Mouse (Mus musculus) MEL (cell line): ENCODE data around the gene Elmod3. TPM values are rescaled to one million over a fixed set of nuclear protein-coding genes. Genes with fewer than 3 reads are reported as not detected.

ENCODE experiments used
- DNase-seq: peaks from one replicate; pipeline ENCODE4 v3.0.0; 2011; ENCODE audit warnings: low read depth, low spot score
- H3K27ac ChIP-seq: 2 replicates; pipeline ENCODE4 v1.5.1; 2012; ENCODE audit warnings: low read depth, mild to moderate bottlenecking, control low read depth, low read length, moderate library complexity; ENCODE audit not compliant: control insufficient read depth
- H3K27me3 ChIP-seq, 2 experiments: fragments of 150-350 bp in 1 of 2; sonication (generic) in 1 of 2; 2 replicates each; pipeline ENCODE4 v1.6.1; 2012; ENCODE audit warnings: low read length in 2 of 2, mild to moderate bottlenecking in 2 of 2, improper control_type of control experiment in 1 of 2, moderate library complexity in 1 of 2; ENCODE audit not compliant: insufficient read depth in 2 of 2, control insufficient read depth in 1 of 2
- H3K36me3 ChIP-seq, 2 experiments: 2 replicates each; pipeline ENCODE4 v1.6.1; 2012 to 2014; ENCODE audit warnings: low read length in 2 of 2, improper control_type of control experiment in 1 of 2, inconsistent platforms in 1 of 2, mild to moderate bottlenecking in 1 of 2; ENCODE audit not compliant: insufficient read depth in 2 of 2, control insufficient read depth in 1 of 2
- H3K4me1 ChIP-seq, 2 experiments: fragments of 150-350 bp in 1 of 2; sonication (generic) in 1 of 2; 2 replicates each; pipeline ENCODE4 v1.6.1; 2012; ENCODE audit warnings: low read length in 2 of 2, improper control_type of control experiment in 1 of 2, mild to moderate bottlenecking in 1 of 2; ENCODE audit not compliant: insufficient read depth in 2 of 2, control insufficient read depth in 1 of 2
- H3K4me3 ChIP-seq, 2 experiments: fragments of 150-350 bp in 1 of 2; sonication (generic) in 1 of 2; 2 replicates each; pipeline ENCODE4 v1.5.1; 2012; ENCODE audit warnings: low read depth in 2 of 2, low read length in 2 of 2, mild to moderate bottlenecking in 2 of 2, moderate library complexity in 2 of 2, control low read depth in 1 of 2, improper control_type of control experiment in 1 of 2; ENCODE audit not compliant: control insufficient read depth in 1 of 2, insufficient read depth in 1 of 2
- H3K79me2 ChIP-seq: 2 replicates; pipeline ENCODE4 v1.6.1; 2012; ENCODE audit warnings: mild to moderate bottlenecking, low read length, moderate library complexity; ENCODE audit not compliant: control insufficient read depth, poor library complexity, insufficient read depth
- H3K9ac ChIP-seq: 2 replicates; pipeline ENCODE4 v1.6.1; 2012; ENCODE audit warnings: low read depth, mild to moderate bottlenecking, control low read depth, low read length, moderate library complexity; ENCODE audit not compliant: control insufficient read depth, poor library complexity, severe bottlenecking
- H3K9me3 ChIP-seq: fragments of 150-350 bp; sonication (generic); replicated peaks from 2 replicates; pipeline ENCODE4 v1.6.1; 2012; ENCODE audit warnings: mild to moderate bottlenecking, low read length, improper control_type of control experiment, moderate library complexity; ENCODE audit not compliant: insufficient read depth
- BHLHE40 ChIP-seq: IDR thresholded peaks from 2 replicates; pipeline ENCODE4 v1.6.1; 2012; ENCODE audit warnings: low read depth, mild to moderate bottlenecking, inconsistent platforms, low read length, improper control_type of control experiment, borderline replicate concordance
- CHD1 ChIP-seq: IDR thresholded peaks from 2 replicates; pipeline ENCODE4 v1.6.1; 2012; ENCODE audit warnings: low read depth, mild to moderate bottlenecking, inconsistent platforms, low read length, improper control_type of control experiment
- CHD2 ChIP-seq: IDR thresholded peaks from 2 replicates; pipeline ENCODE4 v1.6.1; 2011; ENCODE audit warnings: low read length, improper control_type of control experiment
- CTCF ChIP-seq, 3 experiments: IDR thresholded peaks in 2 of 3; conservative IDR thresholded peaks in 1 of 3; 2 replicates each; pipeline ENCODE4 v1.5.1; 2011 to 2012; ENCODE audit warnings: low read length in 3 of 3, low read depth in 2 of 3, mild to moderate bottlenecking in 2 of 3, improper control_type of control experiment in 1 of 3, inconsistent platforms in 1 of 3, mixed read lengths in 1 of 3, moderate library complexity in 1 of 3; ENCODE audit not compliant: control insufficient read depth in 1 of 3, insufficient read depth in 1 of 3, poor library complexity in 1 of 3, severe bottlenecking in 1 of 3
- E2F4 ChIP-seq: IDR thresholded peaks from 2 replicates; pipeline ENCODE4 v1.6.1; 2011; ENCODE audit warnings: low read depth, low read length, improper control_type of control experiment, borderline replicate concordance
- ELF1 ChIP-seq: IDR thresholded peaks from 2 replicates; pipeline ENCODE4 v1.6.1; 2014; ENCODE audit warnings: low read depth, mild to moderate bottlenecking, inconsistent platforms, low read length, improper control_type of control experiment, moderate library complexity
- EP300 ChIP-seq, 2 experiments: IDR thresholded peaks; 2 replicates each; pipeline ENCODE4 v1.6.1; 2011; ENCODE audit warnings: improper control_type of control experiment in 2 of 2, low read length in 2 of 2, low read depth in 1 of 2, mild to moderate bottlenecking in 1 of 2
- GATA1 ChIP-seq: IDR thresholded peaks from 2 replicates; pipeline ENCODE4 v1.6.1; 2011; ENCODE audit warnings: low read depth, low read length, improper control_type of control experiment
- HCFC1 ChIP-seq: IDR thresholded peaks from 2 replicates; pipeline ENCODE4 v1.6.1; 2012; ENCODE audit warnings: low read depth, mild to moderate bottlenecking, inconsistent platforms, low read length, improper control_type of control experiment, moderate library complexity
- JUND ChIP-seq: IDR thresholded peaks from 2 replicates; pipeline ENCODE4 v1.6.1; 2011; ENCODE audit warnings: low read depth, mild to moderate bottlenecking, improper control_type of control experiment, low read length
- MAX ChIP-seq: IDR thresholded peaks from 2 replicates; pipeline ENCODE4 v1.6.1; 2011; ENCODE audit warnings: low read length, improper control_type of control experiment
- MXI1 ChIP-seq: IDR thresholded peaks from 2 replicates; pipeline ENCODE4 v1.6.1; 2011; ENCODE audit warnings: mild to moderate bottlenecking, low read depth, low read length, improper control_type of control experiment
- MYC ChIP-seq: IDR thresholded peaks from 2 replicates; pipeline ENCODE4 v1.6.1; 2011; ENCODE audit warnings: low read depth, mild to moderate bottlenecking, low read length, improper control_type of control experiment, moderate library complexity
- NELFE ChIP-seq: IDR thresholded peaks from 2 replicates; pipeline ENCODE4 v1.6.1; 2011; ENCODE audit warnings: low read depth, low read length, improper control_type of control experiment
- NRF1 ChIP-seq: IDR thresholded peaks from 2 replicates; pipeline ENCODE4 v1.6.1; 2014; ENCODE audit warnings: low read depth, mild to moderate bottlenecking, inconsistent platforms, low read length, improper control_type of control experiment, moderate library complexity; ENCODE audit not compliant: poor library complexity, insufficient read depth, severe bottlenecking
- POLR2A ChIP-seq, 2 experiments: IDR thresholded peaks; 2 replicates each; pipeline ENCODE4 v1.6.1; 2011 to 2012; ENCODE audit warnings: low read length in 2 of 2, mild to moderate bottlenecking in 2 of 2, control low read depth in 1 of 2, improper control_type of control experiment in 1 of 2, low read depth in 1 of 2, moderate library complexity in 1 of 2; ENCODE audit not compliant: control insufficient read depth in 1 of 2, insufficient read depth in 1 of 2, poor library complexity in 1 of 2
- POLR2AphosphoS5 ChIP-seq: IDR thresholded peaks from 2 replicates; pipeline ENCODE4 v1.6.1; 2012; ENCODE audit warnings: low read depth, borderline replicate concordance, mild to moderate bottlenecking, inconsistent platforms, low read length, moderate library complexity, mixed read lengths
- RAD21 ChIP-seq: IDR thresholded peaks from 2 replicates; pipeline ENCODE4 v1.6.1; 2011; ENCODE audit warnings: mild to moderate bottlenecking, low read depth, low read length, improper control_type of control experiment
- RCOR1 ChIP-seq: IDR thresholded peaks from 2 replicates; pipeline ENCODE4 v1.6.1; 2012; ENCODE audit warnings: low read depth, mild to moderate bottlenecking, inconsistent platforms, low read length, improper control_type of control experiment
- SIN3A ChIP-seq: IDR thresholded peaks from 2 replicates; pipeline ENCODE4 v1.6.1; 2012; ENCODE audit warnings: low read length, improper control_type of control experiment, inconsistent platforms
- SMC3 ChIP-seq: IDR thresholded peaks from 2 replicates; pipeline ENCODE4 v1.6.1; 2011; ENCODE audit warnings: low read depth, low read length, improper control_type of control experiment
- TAL1 ChIP-seq: IDR thresholded peaks from 2 replicates; pipeline ENCODE4 v1.6.1; 2012; ENCODE audit warnings: mild to moderate bottlenecking, inconsistent platforms, low read length, moderate library complexity, mixed read lengths
- TCF12 ChIP-seq: IDR thresholded peaks from 2 replicates; pipeline ENCODE4 v1.6.1; 2014; ENCODE audit warnings: low read depth, mild to moderate bottlenecking, inconsistent platforms, low read length, improper control_type of control experiment, moderate library complexity
- USF1 ChIP-seq: IDR thresholded peaks from 2 replicates; pipeline ENCODE4 v1.6.1; 2014; ENCODE audit warnings: low read depth, mild to moderate bottlenecking, inconsistent platforms, low read length, improper control_type of control experiment, moderate library complexity
- ZC3H11A ChIP-seq: IDR thresholded peaks from 2 replicates; pipeline ENCODE4 v1.6.1; 2012; ENCODE audit warnings: low read depth, mild to moderate bottlenecking, inconsistent platforms, low read length, improper control_type of control experiment
- ZNF384 ChIP-seq: IDR thresholded peaks from 2 replicates; pipeline ENCODE4 v1.6.1; 2012; ENCODE audit warnings: low read depth, mild to moderate bottlenecking, inconsistent platforms, low read length, improper control_type of control experiment
- polyA plus RNA-seq, 2 experiments: library from polyadenylated mRNA; stranded (reverse) in 1 of 2; unstranded in 1 of 2; fragments of >175 nt in 1 of 2; fragments of >200 nt in 1 of 2; gene quantifications; 2 replicates each; pipeline versions ENCODE4 v1.2.1 to v1.2.4; 2012; ENCODE audit warnings: low replicate concordance in 2 of 2, low read depth in 1 of 2; ENCODE audit not compliant: insufficient read length in 2 of 2, insufficient read depth in 1 of 2, missing spikeins in 1 of 2
- total RNA-seq: library from RNA; depleted of rRNA; stranded (reverse); fragments of 300-350 nt; gene quantifications from 2 replicates; pipeline ENCODE4 v1.2.3, GENCODE M21; 2012

The Elmod3 gene
- total and polyA plus RNA-seq, 3 experiments = 4.2 to 14.1 TPM; not detected in 1

DNA sequence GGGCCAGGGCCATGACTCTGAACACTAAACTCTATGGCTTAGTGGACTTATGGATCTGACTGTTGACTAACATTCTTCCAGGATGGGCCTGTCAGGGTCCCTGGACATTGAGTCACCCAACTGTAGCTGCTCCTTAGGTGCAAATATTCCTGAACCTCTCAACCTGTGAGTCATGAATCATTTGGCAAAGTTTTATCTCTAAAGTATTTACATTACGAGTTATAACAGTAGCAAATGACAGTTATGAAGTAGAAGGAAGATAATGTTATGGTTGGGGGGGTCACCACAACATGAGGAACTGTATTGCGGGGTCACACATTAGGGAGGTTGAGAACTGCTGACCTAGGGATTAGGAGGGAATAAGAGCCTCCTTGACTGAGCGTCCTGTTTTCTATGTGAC is 50.4 kb downstream of the Elmod3 start (continued):
- TF ChIP-seq CTCF (IDR thresholded peaks at IDR 0.05 in 2 of 3, conservative IDR thresholded peaks at IDR 0.05 in 1 of 3; ENCODE audit: control insufficient read depth in 1 of 3, insufficient read depth in 1 of 3, low read depth in 2 of 3, low read length in 3 of 3, poor library complexity in 1 of 3, severe bottlenecking in 1 of 3) = no peak
- TF ChIP-seq NELFE = peak; percentile 37

DNA sequence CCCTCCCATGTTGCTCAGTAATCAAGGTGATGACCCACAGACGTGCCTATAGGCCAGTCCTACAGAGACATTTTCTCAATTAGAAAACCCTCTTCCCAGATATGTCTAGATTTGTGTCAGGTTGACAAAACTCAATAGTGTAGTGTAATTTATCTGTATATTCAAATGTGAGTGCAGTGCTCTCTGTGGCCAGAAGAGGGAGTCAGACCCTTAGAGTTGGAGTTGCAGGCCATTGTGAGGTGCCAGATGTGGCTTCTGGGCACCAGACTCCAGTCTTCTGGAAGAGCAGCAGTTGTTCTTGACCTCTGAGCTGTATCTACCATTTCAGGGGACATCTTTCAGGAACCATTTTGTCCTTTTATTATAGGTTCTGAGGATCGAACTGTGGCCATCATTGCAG is 51.1 kb downstream of the Elmod3 start:
- Histone ChIP-seq H3K36me3 (peaks cover 0 to 41% of the 10 kb centered on the region in 2 experiments; a peak in 2 of 4 replicates), H3K9ac (no peak overlapping the region), H3K9me3 (no peaks in the 10 kb centered on the region), H3K4me1 (peaks cover 25 to 63% of the 10 kb centered on the region in 2 experiments), H3K27me3 (no peaks in the 10 kb centered on the region), H3K79me2 (peaks cover 23% of the 10 kb centered on the region), H3K4me3 (no peak overlapping the region), H3K27ac (peak overlapping the region; percentile 93)
- peak; percentile 43 for DNase-seq
- TF ChIP-seq NELFE (no peak; the same call in 1 of the 2 replicates), POLR2A (IDR thresholded peaks at IDR 0.05; ENCODE audit: control insufficient read depth in 1 of 2, insufficient read depth in 1 of 2, low read depth in 1 of 2, low read length in 2 of 2, poor library complexity in 1 of 2) (no peak), ELF1 (no peak), USF1 (no peak), CHD1 (no peak), HCFC1 (no peak), RCOR1 (no peak), SMC3 (peak; percentile 16; the same call in 1 of the 2 replicates), NRF1 (no peak), ZC3H11A (no peak), CHD2 (no peak), POLR2AphosphoS5 (no peak), MAX (no peak), BHLHE40 (no peak), MYC (no peak), CTCF (IDR thresholded peaks at IDR 0.05 in 2 of 3, conservative IDR thresholded peaks at IDR 0.05 in 1 of 3; ENCODE audit: control insufficient read depth in 1 of 3, insufficient read depth in 1 of 3, low read depth in 2 of 3, low read length in 3 of 3, poor library complexity in 1 of 3, severe bottlenecking in 1 of 3) (peak; percentile 39 to 57 (median 52)), MXI1 (no peak), ZNF384 (no peak), RAD21 (peak; percentile 23; the same call in 1 of the 2 replicates), E2F4 (no peak), JUND (no peak), GATA1 (no peak), TAL1 (no peak), TCF12 (no peak), EP300 (IDR thresholded peaks at IDR 0.05; ENCODE audit: low read depth in 1 of 2, low read length in 2 of 2) (no peak), SIN3A (no peak)
